Mouse (Mus musculus) embryonic fibroblast, embryonic 13.5 days (primary cell): ENCODE measurements around the gene Pacrg.

Experiments used
- CTCF ChIP-seq: IDR thresholded peaks from 2 replicates; pipeline ENCODE4 v1.5.1; 2011; ENCODE audit warnings: mild to moderate bottlenecking, control low read depth, low read length, moderate library complexity, borderline replicate concordance; ENCODE audit not compliant: insufficient read depth
- POLR2A ChIP-seq: IDR thresholded peaks from 2 replicates; pipeline ENCODE4 v1.6.1; 2011; ENCODE audit warnings: low read depth, mild to moderate bottlenecking, control low read depth, low read length, moderate library complexity

DNA sequence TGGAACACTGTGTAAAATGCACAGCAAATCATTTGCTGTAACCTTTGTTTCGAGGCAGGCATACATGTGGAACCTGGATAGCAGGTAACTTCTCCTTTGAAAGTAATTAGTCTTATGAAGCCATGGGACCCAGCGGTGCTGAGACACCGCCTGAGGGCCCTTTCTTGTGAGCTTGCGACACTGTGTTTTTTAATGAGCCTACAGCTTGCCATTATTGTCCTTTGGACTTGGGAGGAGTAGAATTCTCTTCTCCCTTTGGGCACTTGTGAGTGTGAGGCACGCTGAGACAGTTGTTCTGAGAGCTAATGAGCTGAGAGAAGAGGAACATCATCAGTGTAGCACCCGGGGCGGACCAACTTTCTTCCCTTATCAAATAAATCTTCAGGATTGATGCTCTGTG is 363.3 kb downstream of the Pacrg start:
- no peak for TF ChIP-seq CTCF
- TF ChIP-seq POLR2A, result no peak
